Mouse (Mus musculus) kidney, postnatal 4 days (tissue): ENCODE measurements around the gene Prss35.

ENCODE experiments used
- DNase-seq, 2 experiments: peaks; one replicate each; pipeline ENCODE4 v3.0.0; 2021; ENCODE audit warnings: mixed read lengths in 2 of 2

Prss35 gene

DNA sequence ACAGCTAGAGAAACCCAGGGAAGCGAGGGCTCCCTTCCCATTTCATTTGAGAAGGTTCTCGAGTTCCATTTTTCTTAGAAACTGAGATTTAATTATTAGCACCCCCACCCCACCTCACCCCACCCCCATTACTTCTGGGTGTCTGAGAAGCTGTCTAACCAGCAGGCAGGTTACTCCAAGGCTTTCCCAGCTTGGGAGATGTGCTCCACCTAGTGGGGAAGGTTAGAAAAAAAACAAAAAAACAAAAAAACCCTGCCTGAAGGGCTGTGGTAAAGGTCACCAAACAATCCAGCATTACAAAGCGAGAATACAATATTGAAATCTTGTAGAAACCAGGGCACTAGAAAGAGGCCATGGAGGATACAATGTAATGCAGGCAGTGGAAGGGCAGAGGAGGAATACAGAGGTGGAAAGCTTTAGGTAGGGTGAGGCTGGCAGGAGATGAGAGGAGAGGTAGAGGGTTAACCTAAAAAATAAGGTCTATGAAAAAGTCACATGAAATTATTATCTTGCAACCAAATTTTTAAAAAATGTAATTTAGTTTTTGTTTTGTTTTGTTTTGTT lies 57.2 kb downstream of the Prss35 start:
- DNase-seq: peak; percentile 29 to 32
